Mouse (Mus musculus): ENCODE measurements around the gene Sae1.

The Sae1 gene

GRCm38 (mm10) chr7:16357602-16358001 is 30.0 kb downstream of the Sae1 start:
- no peak for DNase-seq (ENCODE audit: low spot score in 2 of 2)

- no peak for DNase-seq (ENCODE audit: low spot score in 2 of 2)
Measured at GRCm38 (mm10) chr7:16355854-16356594, 31.6 kb downstream of the Sae1 start.

DNA sequence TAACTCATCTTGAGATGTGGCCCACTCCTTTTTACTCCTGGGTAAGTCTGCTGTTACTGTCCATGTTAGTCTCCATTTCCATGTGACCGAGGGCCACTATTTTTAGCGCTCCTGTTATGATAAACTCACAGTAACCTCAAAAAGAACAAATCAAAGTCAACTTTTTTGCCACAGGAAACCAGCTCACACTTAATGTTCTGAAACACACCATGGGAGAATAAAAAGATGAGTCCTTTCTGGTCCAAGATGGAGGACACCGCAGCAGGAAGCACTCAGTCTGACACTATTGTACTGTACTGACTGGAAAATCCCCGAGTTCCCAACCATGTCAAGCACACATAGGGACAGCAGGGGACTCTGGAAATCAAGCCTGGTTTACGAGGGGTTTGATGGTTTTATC is 37.6 kb downstream of the Sae1 start:
- DNase-seq (ENCODE audit: low spot score in 2 of 2): no peak

DNA sequence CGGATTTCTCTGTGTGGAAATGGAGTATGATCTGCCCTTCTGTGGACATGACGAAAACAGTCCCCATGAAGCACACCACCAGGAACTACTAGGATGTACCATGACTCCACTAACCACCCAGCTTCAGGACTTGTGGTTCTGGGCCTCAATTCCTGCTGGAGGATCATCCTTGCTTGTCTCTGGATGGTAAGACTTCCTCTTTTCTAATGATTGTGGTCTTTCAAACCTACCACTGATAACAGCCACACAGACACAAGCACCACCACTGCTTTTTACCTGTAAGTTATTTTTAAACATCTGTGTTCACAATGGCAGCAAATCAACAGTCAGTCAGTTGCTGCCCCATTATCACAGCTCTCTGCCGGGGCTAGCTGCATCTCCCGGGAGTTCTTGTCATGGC is 42.3 kb downstream of the Sae1 start:
- DNase-seq (ENCODE audit: low spot score in 2 of 2): no peak

DNA sequence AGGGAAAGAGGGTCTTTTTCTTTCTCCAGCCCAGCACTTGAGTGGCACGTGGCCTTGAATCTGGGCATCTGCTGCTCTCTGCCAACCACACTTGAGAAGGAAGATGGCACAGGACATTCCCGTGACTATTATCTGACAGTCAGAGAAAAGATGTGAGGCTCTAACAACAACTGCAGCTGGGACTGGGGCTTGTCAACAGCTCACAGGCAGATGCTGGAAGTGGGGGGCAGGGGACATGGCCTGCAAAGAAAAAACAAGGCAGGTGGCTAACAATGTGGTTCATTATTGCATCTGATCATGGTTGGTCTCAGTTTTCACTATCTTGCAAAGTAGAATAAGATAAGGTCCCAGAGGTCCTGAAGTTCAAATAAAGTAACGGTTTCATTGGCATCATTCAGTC is 43.0 kb downstream of the Sae1 start:
- DNase-seq (ENCODE audit: low spot score in 2 of 2): no peak

- DNase-seq (ENCODE audit: low spot score in 2 of 2): no peak
Measured at GRCm38 (mm10) chr7:16337733-16338132, 49.9 kb downstream of the Sae1 start.

- DNase-seq (ENCODE audit: low spot score in 2 of 2): no peak
Measured at GRCm38 (mm10) chr7:16329146-16329545, 58.5 kb downstream of the Sae1 start.

DNA sequence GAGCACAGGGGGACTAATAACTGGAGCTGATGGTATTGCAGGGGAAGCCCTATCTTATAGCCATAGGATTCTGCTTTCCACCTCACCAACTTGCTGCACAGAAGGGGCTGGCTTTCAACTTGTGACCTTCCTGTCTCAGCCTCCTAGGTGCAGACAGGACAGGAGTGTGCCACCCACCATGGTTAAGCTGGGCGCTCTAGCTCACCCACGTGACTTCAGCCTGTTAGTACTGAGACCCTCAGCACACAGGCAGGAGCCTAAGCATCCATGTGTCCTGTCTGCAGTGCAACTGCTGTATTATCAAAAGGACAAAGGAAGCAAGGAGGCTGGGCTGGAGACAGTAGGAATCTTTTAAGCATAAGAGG is 61.0 kb downstream of the Sae1 start:
- DNase-seq (ENCODE audit: low spot score in 2 of 2): no peak

GRCm38 (mm10) chr7:16325920-16326606 is 61.5 kb downstream of the Sae1 start:
- peak in 1 of 2 experiments; percentile 37 for DNase-seq (ENCODE audit: low spot score in 2 of 2)

DNA sequence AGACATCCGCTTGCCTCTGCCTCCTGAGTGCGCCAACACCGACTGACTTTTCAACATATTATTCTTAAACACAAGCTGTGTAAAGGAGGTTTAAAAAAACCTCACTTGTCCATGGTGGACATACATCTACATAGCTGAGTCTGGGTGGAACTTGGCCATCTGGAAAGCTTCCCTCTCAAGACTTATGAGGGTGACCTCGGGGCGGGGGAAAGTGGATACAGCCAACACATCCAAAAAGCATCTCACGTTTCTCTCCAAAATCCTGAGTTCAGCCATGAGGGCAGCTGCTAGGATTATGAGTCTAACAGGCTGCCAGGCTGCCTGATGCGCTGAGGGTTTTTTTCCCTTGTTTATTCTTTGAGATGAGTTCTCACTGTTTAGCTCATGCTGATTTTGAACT is 62.9 kb downstream of the Sae1 start:
- DNase-seq (ENCODE audit: low spot score in 2 of 2): peak in 1 of 2 experiments; percentile 23

- no peak for DNase-seq (ENCODE audit: low spot score in 2 of 2)
Measured at GRCm38 (mm10) chr7:16320479-16320878, 67.1 kb downstream of the Sae1 start.

DNA sequence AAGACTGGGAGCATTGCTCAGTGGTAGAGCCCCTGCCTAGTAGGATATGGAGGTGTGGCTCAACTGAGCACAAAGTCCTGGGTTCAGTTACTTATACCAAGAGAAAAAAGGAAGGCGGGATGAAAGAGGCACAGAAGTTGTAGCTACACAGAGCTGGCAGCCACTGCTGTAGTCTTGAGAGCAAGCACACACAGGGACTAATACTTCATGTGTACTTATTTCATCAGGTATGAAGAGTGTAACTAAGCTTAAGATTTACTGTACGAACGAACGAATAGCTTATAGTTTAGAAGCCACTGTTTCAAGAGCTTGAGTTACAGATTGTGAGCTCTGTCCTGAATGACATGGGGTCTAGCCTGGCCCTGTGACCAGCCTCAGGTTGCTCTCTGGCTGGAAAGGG is 68.4 kb downstream of the Sae1 start:
- DNase-seq (ENCODE audit: low spot score in 2 of 2): no peak

- no peak for DNase-seq (ENCODE audit: low spot score in 2 of 2)
Measured at GRCm38 (mm10) chr7:16317094-16317493, 70.5 kb downstream of the Sae1 start.

DNA sequence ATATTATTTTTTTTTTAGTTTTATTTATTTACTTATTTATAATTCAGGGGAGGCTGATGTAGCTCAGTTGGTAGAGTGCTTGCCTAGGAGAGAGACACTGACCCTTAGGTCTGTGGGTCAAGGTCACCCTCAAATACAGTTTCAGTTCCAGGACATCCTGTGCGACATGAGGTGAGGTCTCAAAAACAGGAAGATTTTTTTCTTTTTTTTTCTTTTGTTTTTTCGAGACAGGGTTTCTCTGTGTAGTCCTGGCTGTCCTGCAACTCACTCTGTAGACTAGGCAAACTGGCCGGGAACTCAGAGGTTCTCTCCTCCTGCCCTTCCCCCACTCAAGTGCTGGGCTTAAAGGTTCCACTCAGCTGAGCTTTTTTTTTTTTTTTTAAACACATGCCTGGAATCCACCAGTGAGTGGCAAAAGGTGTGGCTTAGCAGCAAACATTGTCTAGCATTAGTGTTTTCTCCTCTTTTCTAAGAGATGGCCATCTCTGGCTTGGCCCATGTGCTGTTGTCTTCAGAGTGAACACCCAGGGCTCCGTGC is 72.3 kb downstream of the Sae1 start:
- DNase-seq (ENCODE audit: low spot score in 2 of 2): no peak

DNA sequence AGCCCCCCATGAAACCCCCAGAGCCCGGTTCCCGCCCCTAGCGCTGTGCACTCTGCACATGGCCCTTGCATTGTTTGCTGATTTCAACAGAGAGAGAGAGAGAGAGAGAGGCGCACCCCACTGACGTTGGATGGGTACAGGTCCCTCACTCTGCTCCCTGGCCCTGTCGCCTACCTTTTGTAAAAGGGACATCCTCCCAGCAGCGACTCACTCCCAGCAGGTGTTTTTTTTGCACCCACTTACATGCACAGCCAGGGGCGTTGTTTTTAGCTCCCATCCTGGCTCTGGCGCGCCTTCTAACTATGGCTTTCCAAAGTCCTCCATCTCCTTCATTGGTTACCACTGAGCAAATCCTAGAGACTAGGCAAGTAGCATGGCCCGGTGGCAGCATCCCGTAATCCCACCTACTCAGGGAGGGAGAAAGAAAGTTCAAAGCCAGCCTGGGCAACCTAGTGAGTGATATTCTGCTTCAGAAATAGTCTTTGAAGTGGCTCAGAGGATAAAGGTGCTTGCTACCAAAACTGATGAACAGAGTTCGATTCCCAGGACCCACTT is 73.3 kb downstream of the Sae1 start:
- DNase-seq (ENCODE audit: low spot score in 2 of 2): no peak

- DNase-seq (ENCODE audit: low spot score in 2 of 2): peak; percentile 79 to 89
Measured at GRCm38 (mm10) chr7:16313481-16314220, 74.0 kb downstream of the Sae1 start.

- peak; percentile 73 to 85 for DNase-seq (ENCODE audit: low spot score in 2 of 2)
Measured at GRCm38 (mm10) chr7:16312672-16313311, 74.8 kb downstream of the Sae1 start.

DNA sequence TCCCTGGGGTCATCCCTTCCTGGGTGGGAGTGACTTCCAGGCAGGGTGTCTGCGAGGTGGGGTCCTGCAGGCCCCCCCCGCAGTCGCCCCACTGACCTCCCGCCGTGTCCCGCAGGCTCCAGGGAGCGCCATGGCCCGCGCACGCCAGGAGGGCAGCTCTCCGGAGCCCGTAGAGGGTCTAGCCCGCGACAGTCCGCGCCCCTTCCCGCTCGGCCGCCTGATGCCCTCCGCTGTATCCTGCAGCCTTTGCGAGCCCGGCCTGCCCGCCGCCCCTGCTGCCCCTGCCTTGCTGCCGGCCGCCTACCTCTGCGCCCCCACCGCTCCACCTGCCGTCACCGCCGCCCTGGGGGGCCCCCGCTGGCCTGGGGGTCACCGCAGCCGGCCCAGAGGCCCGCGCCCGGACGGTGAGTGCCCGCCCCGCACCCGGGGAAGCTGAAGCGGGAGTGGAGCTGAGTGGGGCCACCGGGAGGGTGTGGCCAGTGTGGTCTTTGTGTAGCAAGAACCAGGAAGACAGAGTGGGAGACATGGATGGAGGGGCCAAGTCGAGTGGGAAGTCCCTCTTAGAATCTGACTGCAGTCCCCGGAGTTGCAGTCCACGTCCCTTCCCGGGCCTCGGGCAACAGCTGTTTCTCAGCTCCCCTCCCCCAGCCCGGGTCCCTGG is 75.5 kb downstream of the Sae1 start:
- peak in 1 of 2 experiments; percentile 46 for DNase-seq (ENCODE audit: low spot score in 2 of 2)

DNA sequence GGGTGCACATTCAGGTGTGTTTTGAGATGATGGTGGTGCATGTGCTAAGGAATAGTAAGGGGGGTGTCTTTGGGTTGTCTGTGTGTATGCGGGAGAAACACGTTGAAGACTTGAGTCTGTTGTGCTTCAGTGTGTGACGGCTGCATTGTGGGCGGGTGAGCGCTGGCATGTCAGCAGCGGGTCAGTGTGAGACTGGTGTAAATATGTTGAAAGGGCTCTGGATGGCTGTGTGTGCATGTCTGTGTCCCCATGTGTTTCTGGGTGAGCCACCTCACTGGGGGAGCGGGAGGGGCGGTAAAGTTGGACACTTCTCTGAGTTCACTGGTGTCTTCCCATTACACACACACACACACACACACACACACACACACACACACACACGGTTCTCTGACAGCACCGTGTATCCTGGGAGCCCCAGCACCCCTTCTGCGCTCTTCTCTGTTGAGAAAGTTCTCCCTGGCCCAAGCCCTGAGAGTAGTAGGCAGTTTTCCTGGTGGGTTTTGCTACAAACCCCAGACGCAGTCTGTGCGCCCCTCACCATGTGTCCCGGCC is 76.1 kb downstream of the Sae1 start:
- peak in 1 of 2 experiments; percentile 36 for DNase-seq (ENCODE audit: low spot score in 2 of 2)

DNA sequence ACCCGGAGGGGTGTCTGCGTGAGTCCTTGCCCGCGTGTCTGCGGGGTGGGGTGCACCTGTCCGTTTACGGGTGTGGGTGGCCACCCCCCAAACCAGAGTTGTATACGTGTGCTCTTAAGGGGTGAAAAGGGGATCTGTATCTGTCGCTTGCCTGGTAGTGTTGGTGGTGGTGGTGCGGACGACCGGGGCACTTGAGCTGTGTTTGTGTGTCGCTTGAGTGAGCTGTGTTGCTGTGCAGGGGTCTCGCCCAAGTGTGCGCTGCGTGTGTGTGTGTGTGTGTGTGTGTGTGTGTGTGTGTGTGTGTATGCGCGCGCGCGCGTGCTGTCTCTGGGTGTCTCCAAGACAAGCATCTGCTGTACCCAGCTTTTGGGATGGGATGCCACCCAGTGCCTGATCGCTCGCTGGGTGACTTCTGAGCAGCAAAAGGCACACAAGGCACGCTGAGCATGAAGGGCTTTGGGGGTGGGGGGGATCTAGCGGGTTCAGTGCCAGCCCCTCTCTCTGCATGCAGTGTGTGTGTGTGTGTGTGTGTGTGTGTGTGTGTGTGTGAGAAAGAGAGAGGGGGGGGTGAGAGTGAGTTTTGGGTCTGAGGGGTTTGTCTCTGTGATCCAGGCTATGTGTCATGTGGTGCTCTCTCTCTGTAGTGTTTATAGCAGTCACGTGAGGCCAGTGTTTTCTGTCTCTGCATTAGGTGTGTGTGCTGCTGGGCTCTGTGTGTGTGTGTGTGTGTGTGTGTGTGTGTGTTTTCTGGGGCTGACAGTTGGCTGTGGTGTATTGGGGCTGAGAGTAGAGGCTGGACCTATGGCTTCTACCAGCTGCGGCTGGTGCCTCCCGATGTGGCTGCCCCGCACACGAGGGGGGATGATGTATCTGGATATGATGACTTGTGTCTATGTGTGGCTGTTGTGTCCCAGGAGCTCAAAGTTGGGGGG is 76.8 kb downstream of the Sae1 start:
- no peak for DNase-seq (ENCODE audit: low spot score in 2 of 2)
